Mouse (Mus musculus) ES-Bruce4 (cell line): ENCODE measurements around the gene Terf2ip. TPM values are rescaled to one million over a fixed set of nuclear protein-coding genes. Genes with fewer than 3 reads are reported as not detected.
A peak's percentile ranks its signal among the peaks of the same experiment; 100 is the strongest.

Experiments used
- H3K27ac ChIP-seq: 2 replicates; pipeline ENCODE4 v1.5.1; 2012; ENCODE audit warnings: low read length, inconsistent platforms; ENCODE audit not compliant: insufficient read depth
- H3K27me3 ChIP-seq: 2 replicates; pipeline ENCODE4 v1.6.1; 2012; ENCODE audit warnings: mild to moderate bottlenecking, low read length, inconsistent platforms; ENCODE audit not compliant: control insufficient read depth, poor library complexity, insufficient read depth, severe bottlenecking
- H3K36me3 ChIP-seq: 2 replicates; pipeline ENCODE4 v1.6.1; 2012; ENCODE audit warnings: inconsistent platforms, mild to moderate bottlenecking, low read length, moderate library complexity; ENCODE audit not compliant: control insufficient read depth, poor library complexity, insufficient read depth, severe bottlenecking
- H3K4me1 ChIP-seq: one replicate; pipeline ENCODE4 v1.8.1; 2011; ENCODE audit warnings: low read length; ENCODE audit not compliant: control insufficient read depth, insufficient read depth
- H3K4me3 ChIP-seq: 2 replicates; pipeline ENCODE4 v1.5.1; 2011; ENCODE audit warnings: low read depth, mild to moderate bottlenecking, low read length
- H3K9ac ChIP-seq: 2 replicates; pipeline ENCODE4 v1.6.1; 2012; ENCODE audit warnings: low read depth, mild to moderate bottlenecking, inconsistent platforms; ENCODE audit not compliant: poor library complexity, severe bottlenecking
- H3K9me3 ChIP-seq: replicated peaks from 2 replicates; pipeline ENCODE4 v1.6.1; 2012; ENCODE audit warnings: mild to moderate bottlenecking, low read length, inconsistent platforms; ENCODE audit not compliant: control insufficient read depth, poor library complexity, insufficient read depth, severe bottlenecking
- CTCF ChIP-seq: IDR thresholded peaks from one replicate; pipeline ENCODE4 v1.8.1; 2011; ENCODE audit warnings: low read depth, low read length
- EP300 ChIP-seq: IDR thresholded peaks from 2 replicates; pipeline ENCODE4 v1.6.1; 2011; ENCODE audit warnings: low read depth, low read length; ENCODE audit not compliant: insufficient read depth
- POLR2A ChIP-seq: IDR thresholded peaks from one replicate; pipeline ENCODE4 v1.8.1; 2011; ENCODE audit warnings: low read length; ENCODE audit not compliant: insufficient read depth
- polyA plus RNA-seq: library from polyadenylated mRNA; stranded (reverse); fragments of >200 nt; gene quantifications from 2 replicates; pipeline ENCODE4 v1.2.4, GENCODE M21; 2011; ENCODE audit warnings: low read depth; ENCODE audit not compliant: missing spikeins, insufficient read depth, insufficient read length

The Terf2ip gene
- polyA plus RNA-seq, 1 experiment: 10.3 TPM

DNA sequence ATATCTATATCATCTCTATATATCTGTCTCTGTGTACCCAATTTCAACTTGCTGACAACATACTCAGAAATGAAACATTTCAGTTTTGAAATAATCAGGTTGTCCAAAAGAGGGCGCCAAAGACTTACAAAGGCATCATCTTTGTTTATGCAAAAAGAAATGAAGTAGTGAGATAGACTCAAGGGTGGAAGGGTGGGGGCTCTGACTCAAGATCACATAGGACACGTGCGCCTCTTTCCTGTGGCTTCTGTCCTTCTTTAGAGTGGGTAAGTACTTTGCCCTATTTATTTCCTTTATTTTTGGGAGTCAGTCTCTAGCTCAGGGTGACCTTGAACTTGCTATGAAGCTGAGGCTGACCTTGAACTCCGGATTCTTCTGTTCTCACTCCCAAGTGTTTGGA is 50.2 kb downstream of the Terf2ip start:
- H3K36me3 ChIP-seq: no peaks in the 10 kb centered on the region
- H3K4me1 ChIP-seq: no peaks in the 10 kb centered on the region
- no peak overlapping the region for H3K9ac ChIP-seq
- H3K4me3 ChIP-seq: no peak overlapping the region
- H3K27ac ChIP-seq: no peak overlapping the region
- no peak for TF ChIP-seq POLR2A
- no peak for TF ChIP-seq EP300
- TF ChIP-seq CTCF: peak; percentile 13
- no peaks in the 10 kb centered on the region for H3K9me3 ChIP-seq
- no peaks in the 10 kb centered on the region for H3K27me3 ChIP-seq

Other genes with a start within 250 kb of the Terf2ip start
- 261 and 265 TPM in 2 replicates for gene Cfdp1, start 157.1 kb upstream of the Terf2ip start, polyA plus RNA-seq
- gene Tmem170, start 134.6 kb upstream of the Terf2ip start, polyA plus RNA-seq: 30.4 and 31.2 TPM in 2 replicates
- 0.81 and 1.5 TPM in 2 replicates for gene Chst5, start 101.0 kb upstream of the Terf2ip start, polyA plus RNA-seq
- 16.8 and 18.2 TPM in 2 replicates for gene Tmem231, start 77.5 kb upstream of the Terf2ip start, polyA plus RNA-seq
- gene Gabarapl2, start 70.7 kb upstream of the Terf2ip start, polyA plus RNA-seq: 64.2 and 66.4 TPM in 2 replicates
- 22.0 and 22.3 TPM in 2 replicates for gene Adat1, start 19.1 kb upstream of the Terf2ip start, polyA plus RNA-seq
- gene Kars, start 75 bp upstream of the Terf2ip start, polyA plus RNA-seq: 306 and 325 TPM in 2 replicates
- 0.68 and 0.90 TPM in 2 replicates for gene Gm6793, start 3.6 kb downstream of the Terf2ip start, polyA plus RNA-seq